Mouse (Mus musculus) left cerebral cortex, adult 18-20 months (tissue): ENCODE measurements around the gene Plcz1. TPM values are rescaled to one million over a fixed set of nuclear protein-coding genes. Genes with fewer than 3 reads are reported as not detected.

ENCODE experiments used
- DNase-seq, 2 experiments: peaks; one replicate each; pipeline ENCODE4 v3.0.0; 2021 to 2022; ENCODE audit warnings: low spot score in 2 of 2, mixed read lengths in 1 of 2
- total RNA-seq, 2 experiments: library from RNA; stranded (reverse); gene quantifications; 2 replicates each; pipeline ENCODE4 v1.2.3; 2021

The Plcz1 gene
- total RNA-seq, 2 experiments from 2014 or later: 1.0 to 1.2 TPM

- DNase-seq: no peak
Observed at GRCm38 (mm10) chr6:139953596-139953995, 87.7 kb downstream of the Plcz1 start.

- DNase-seq: no peak
Observed at GRCm38 (mm10) chr6:139947106-139947879, 94.0 kb downstream of the Plcz1 start.

Other genes starting within 250 kb of the Plcz1 start
- gene Capza3, start 205 bp downstream of the Plcz1 start, total RNA-seq: not detected